Mouse (Mus musculus): ENCODE results near the gene Vmn1r235.
"Not testable (repeated sequence)": the region's sequence is repeated elsewhere in the genome, so short reads cannot be mapped to it uniquely, and the experiment has no call there.

Gene Vmn1r235

GRCm38 (mm10) chr17:21256111-21256510 lies at the start of gene Vmn1r235:
TSS of gene Vmn1r235 (plus strand) at chr17:21256411.
- no peak for DNase-seq (ENCODE audit: low spot score in 2 of 2)

GRCm38 (mm10) chr17:21211081-21211480 lies 45.1 kb upstream of the Vmn1r235 start:
- DNase-seq (ENCODE audit: low spot score in 2 of 2), result not testable (repeated sequence)

DNA sequence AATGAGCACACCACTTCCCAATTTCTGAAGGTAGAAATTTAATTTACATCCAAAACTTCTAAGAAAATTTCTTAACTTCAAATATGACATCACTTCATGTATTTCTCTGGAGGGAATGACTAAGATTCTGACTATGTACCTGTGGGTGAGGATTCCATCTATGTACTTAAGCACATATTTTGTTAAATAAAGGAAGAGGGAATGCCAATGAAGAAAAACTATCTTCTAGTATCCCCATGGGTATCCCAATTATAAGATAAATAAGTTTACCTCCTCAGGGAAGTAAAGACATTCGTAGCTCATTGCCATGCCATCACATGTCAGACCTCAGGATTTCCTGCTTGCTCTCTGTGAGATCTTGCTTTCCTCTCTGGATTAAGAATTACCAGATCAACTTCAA lies 30.4 kb upstream of the Vmn1r235 start, which contains the start of gene Vmn1r234:
Vmn1r234 (plus strand) TSS at position 301 of the 400 bp plus-strand sequence.
- no peak for DNase-seq (ENCODE audit: low spot score in 2 of 2)

GRCm38 (mm10) chr17:21231654-21232053 lies 24.6 kb upstream of the Vmn1r235 start:
- peak; percentile 34 to 52 for DNase-seq (ENCODE audit: low spot score in 2 of 2)

DNA sequence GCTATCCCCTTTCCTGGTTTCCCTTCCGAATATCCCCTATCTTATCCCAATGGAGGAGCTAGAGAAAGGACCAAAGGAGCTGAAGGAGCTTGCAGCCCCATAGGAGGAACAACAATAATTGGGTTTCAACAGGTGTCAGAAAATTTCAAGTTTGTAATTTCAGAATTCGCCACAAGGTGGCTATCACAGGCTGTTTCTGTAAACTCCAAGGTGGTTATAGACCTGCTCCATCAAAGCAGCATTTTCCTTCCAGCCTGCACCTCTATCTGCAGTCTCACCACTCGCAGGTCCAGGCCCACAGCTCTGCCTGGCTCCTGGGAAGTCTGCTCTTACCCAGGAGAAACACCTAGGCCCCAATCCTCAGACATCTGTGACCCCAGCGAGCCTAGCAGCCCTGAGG lies 15.9 kb downstream of the Vmn1r235 start:
- peak; percentile 2 to 39 for DNase-seq (ENCODE audit: low spot score in 2 of 2)

GRCm38 (mm10) chr17:21282642-21283041 lies 26.4 kb downstream of the Vmn1r235 start, which contains the start of gene Vmn1r236:
TSS of gene Vmn1r236 (plus strand) at chr17:21282942.
- DNase-seq (ENCODE audit: low spot score in 2 of 2), result no peak

DNA sequence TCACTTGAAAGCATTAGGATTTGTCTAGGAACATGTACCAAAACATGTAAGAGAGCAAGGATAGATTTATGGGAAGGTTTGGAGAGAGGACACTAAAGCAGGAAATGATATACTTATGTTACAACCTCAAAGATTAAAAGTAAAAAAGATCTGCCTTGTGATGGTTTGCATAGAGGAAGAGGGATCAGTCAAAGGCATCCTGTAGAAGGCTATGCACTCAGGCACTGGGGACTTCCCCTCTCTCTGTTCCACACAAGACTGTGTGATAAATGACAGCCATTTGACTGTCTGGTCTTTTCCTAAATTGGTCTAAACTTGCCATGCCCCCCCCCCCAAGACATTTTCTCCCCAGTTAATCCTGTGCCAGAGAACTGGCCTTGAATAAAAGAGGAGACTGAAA lies 28.2 kb downstream of the Vmn1r235 start:
- DNase-seq (ENCODE audit: low spot score in 2 of 2), result no peak

GRCm38 (mm10) chr17:21289695-21290094 lies 33.5 kb downstream of the Vmn1r235 start:
- DNase-seq (ENCODE audit: low spot score in 2 of 2), result no peak

GRCm38 (mm10) chr17:21311565-21311964 lies 55.4 kb downstream of the Vmn1r235 start, which contains the start of gene Vmn1r237:
TSS of gene Vmn1r237 (plus strand) at chr17:21311865.
- DNase-seq (ENCODE audit: low spot score in 2 of 2), result no peak
